Mouse (Mus musculus) Patski (cell line): ENCODE data around the gene Katnb1. TPM values are rescaled to one million over a fixed set of nuclear protein-coding genes. Genes with fewer than 3 reads are reported as not detected.

Source experiments
- ATAC-seq: fragments of 100-300 bp; one replicate; pipeline ENCODE4 v1.8.0; 2021
- CTCF ChIA-PET: fragments of 350-600 bp; sonication (Branson Sonifier 250); formaldehyde crosslinking; loops from one replicate; lab custom pipeline; 2022; ENCODE audit warnings: inconsistent platforms; lab: Charles Lee
- POLR2A ChIA-PET: fragments of 350-600 bp; sonication (Branson Sonifier 250); formaldehyde crosslinking; loops from one replicate; lab custom pipeline; 2022; ENCODE audit warnings: antibody characterized with exemption, inconsistent platforms; lab: Charles Lee
- DNase-seq: peaks from one replicate; pipeline ENCODE4 v3.0.0-alpha.2; 2011; ENCODE audit warnings: low read depth, low spot score
- H3K27me3 ChIP-seq: fragments of 371-371 bp; one replicate; pipeline ENCODE4 v1.5.1; 2021
- CTCF ChIP-seq: fragments of 100-300 bp; IDR thresholded peaks from one replicate; pipeline ENCODE4 v1.5.1; 2021
- in situ Hi-C: fragments of 300-500 bp; cut with MboI; formaldehyde crosslinking; loops from 3 replicates; pipeline ENCODE4 v1.11.1; 2018; ENCODE audit warnings: low pct_unique_long_range_greater_than_20kb, mixed read lengths
- polyA plus RNA-seq: library from polyadenylated mRNA; unstranded; gene quantifications from one replicate; pipeline ENCODE4 v1.2.3, GENCODE M21; 2021

The Katnb1 gene
- polyA plus RNA-seq, 1 experiment from 2014 or later = 28.2 TPM

- no peak for TF ChIP-seq CTCF
- H3K27me3 ChIP-seq = peaks cover 6% of the 10 kb centered on the region
- DNase-seq = no peak
- ChIA-PET POLR2A (interaction anchor here (0.8 kb wide), 1 partner anchor 39 kb away, joined by 5 read pairs; no protein-coding TSS in a partner anchor), CTCF (interaction anchor here (0.9 kb wide), 1 partner anchor 8 kb away, joined by 3 read pairs; no protein-coding TSS in a partner anchor)
- no peak for ATAC-seq
- in situ Hi-C loops = no loop called here
These were observed 26.0 kb upstream of the Katnb1 start, which contains the start of gene Drc7 for GRCm38 (mm10) chr8:95054927-95055510. Gene Drc7, plus strand, starts transcription at chr8:95055103.

- POLR2A ChIA-PET = no interaction called here
These were observed 24.6 kb upstream of the Katnb1 start for GRCm38 (mm10) chr8:95056414-95056813.

GRCm38 (mm10) chr8:95058661-95059060 is 22.3 kb upstream of the Katnb1 start:
- ChIA-PET CTCF (interaction anchor here (2.3 kb wide), 1 partner anchor 14 kb away, joined by 5 read pairs; no protein-coding TSS in a partner anchor), POLR2A (no interaction called here)
- no peak for TF ChIP-seq CTCF
- in situ Hi-C loops = no loop called here
- ATAC-seq = no peak
- peaks cover 6% of the 10 kb centered on the region for H3K27me3 ChIP-seq
- no peak for DNase-seq

More at GRCm38 (mm10) chr8:95056414-95056813, 24.6 kb upstream of the Katnb1 start:
- H3K27me3 ChIP-seq = peaks cover 6% of the 10 kb centered on the region
- CTCF ChIA-PET = interaction anchor here (1.2 kb wide), 1 partner anchor 11 kb away, joined by 3 read pairs; no protein-coding TSS in a partner anchor
- ATAC-seq = no peak
- in situ Hi-C loops = no loop called here
- TF ChIP-seq CTCF = no peak
- no peak for DNase-seq

GRCm38 (mm10) chr8:95059812-95060533 is 21.0 kb upstream of the Katnb1 start:
- no peaks in the 10 kb centered on the region for H3K27me3 ChIP-seq
- DNase-seq (no peak), ATAC-seq (no peak)
- TF ChIP-seq CTCF = no peak
- ChIA-PET CTCF (no interaction called here), POLR2A (no interaction called here)
- in situ Hi-C loops = no loop called here

- no peak for DNase-seq
- ChIA-PET POLR2A (interaction anchor here (0.6 kb wide), 1 partner anchor 241 kb away, joined by 4 read pairs; no protein-coding TSS in a partner anchor), CTCF (interaction anchor here (0.7 to 2.1 kb wide), 3 partner anchors 11 to 114 kb away, joined by 4 to 7 read pairs (median 4); no protein-coding TSS in a partner anchor)
- peak; percentile 44 for ATAC-seq
- no peaks in the 10 kb centered on the region for H3K27me3 ChIP-seq
- TF ChIP-seq CTCF = no peak
- in situ Hi-C loops = no loop called here
These were observed 16.5 kb upstream of the Katnb1 start for GRCm38 (mm10) chr8:95064531-95064930.

GRCm38 (mm10) chr8:95067582-95067981 is 13.4 kb upstream of the Katnb1 start:
- H3K27me3 ChIP-seq = no peaks in the 10 kb centered on the region
- ChIA-PET CTCF (interaction anchor here (1.6 kb wide), 1 partner anchor 11 kb away, joined by 3 read pairs; no protein-coding TSS in a partner anchor), POLR2A (no interaction called here)
- in situ Hi-C loops = no loop called here
- DNase-seq (no peak), ATAC-seq (no peak)
- TF ChIP-seq CTCF = no peak

GRCm38 (mm10) chr8:95075504-95075903 is 5.5 kb upstream of the Katnb1 start:
- H3K27me3 ChIP-seq = no peaks in the 10 kb centered on the region
- ChIA-PET POLR2A (no interaction called here), CTCF (interaction anchor here (1.4 kb wide), 1 partner anchor 23 kb away, joined by 3 read pairs; no protein-coding TSS in a partner anchor)
- no peak for DNase-seq
- in situ Hi-C loops = no loop called here
- no peak for ATAC-seq
- TF ChIP-seq CTCF = no peak

GRCm38 (mm10) chr8:95076151-95076550 is 4.8 kb upstream of the Katnb1 start:
- H3K27me3 ChIP-seq = no peaks in the 10 kb centered on the region
- no peak for ATAC-seq
- ChIA-PET POLR2A (no interaction called here), CTCF (interaction anchor here (1.4 kb wide), 1 partner anchor 22 kb away, joined by 3 read pairs; no protein-coding TSS in a partner anchor)
- in situ Hi-C loops = no loop called here
- DNase-seq = no peak
- TF ChIP-seq CTCF = no peak

GRCm38 (mm10) chr8:95078055-95078454 is 2.9 kb upstream of the Katnb1 start:
- DNase-seq (no peak), ATAC-seq (no peak)
- TF ChIP-seq CTCF = no peak
- POLR2A ChIA-PET = interaction anchor here (0.6 kb wide), 1 partner anchor 58 kb away, joined by 3 read pairs; no protein-coding TSS in a partner anchor
- CTCF ChIA-PET = interaction anchor here (1.2 to 1.4 kb wide), 2 partner anchors 13 to 129 kb away, joined by 3 to 4 read pairs; no protein-coding TSS in a partner anchor
- no peaks in the 10 kb centered on the region for H3K27me3 ChIP-seq
- in situ Hi-C loops = no loop called here

GRCm38 (mm10) chr8:95079305-95079704 is 1.7 kb upstream of the Katnb1 start:
- in situ Hi-C loops = no loop called here
- ChIA-PET CTCF (no interaction called here), POLR2A (no interaction called here)
- TF ChIP-seq CTCF = no peak
- no peak for ATAC-seq
- no peaks in the 10 kb centered on the region for H3K27me3 ChIP-seq
- DNase-seq = no peak
